8 mouse cellular contexts compared by ENCODE assay signal in genomic region chr10:78043406-78043836, GRCm38 (mm10). TPM values are rescaled to one million over a fixed set of nuclear protein-coding genes. Genes with fewer than 3 reads are reported as not detected.
A peak's percentile ranks its signal among the peaks of the same experiment; 100 is the strongest.
DNase-seq lines count a peak whose midpoint lies in the region; ATAC-seq lines count a peak whose summit lies in the region.

Aire (minus strand) TSS chr10:78043610.

- peak within 1 kb of the TSS; percentile 32 for H3K4me3 ChIP-seq in hindbrain, embryonic 15.5 days
- peak within 1 kb of the TSS; percentile 82 for H3K4me3 ChIP-seq in megakaryocyte, embryonic 14.5 days (replicated peaks)

- H3K27me3 ChIP-seq in hindbrain, embryonic 15.5 days: no peaks in the 10 kb centered on the region
- H3K27me3 ChIP-seq in megakaryocyte, embryonic 14.5 days (replicated peaks): peaks cover 77% of the 10 kb centered on the region

- H3K27ac ChIP-seq in hindbrain, embryonic 15.5 days (replicated peaks): no peak within 1 kb of the TSS

- WGBS in hindbrain, embryonic 15.5 days: 2% methylated on average over 27 of the region's 27 CpGs

- intact Hi-C loops in left cerebral cortex, postnatal 14 days (cut with DNase I): no loop called here

- peak within 1 kb of the TSS; percentile 25; the same call in 1 of the 2 replicates for H3K9ac ChIP-seq in hindbrain, embryonic 15.5 days

- no peaks in the 10 kb centered on the region for H3K36me3 ChIP-seq in hindbrain, embryonic 15.5 days
- no peaks in the 10 kb centered on the region for H3K36me3 ChIP-seq in megakaryocyte, embryonic 14.5 days (replicated peaks; ENCODE audit: low read length)

- H3K4me1 ChIP-seq in hindbrain, embryonic 15.5 days (replicated peaks): peaks cover 8% of the 10 kb centered on the region
- H3K4me1 ChIP-seq in megakaryocyte, embryonic 14.5 days: peaks cover 9% of the 10 kb centered on the region

- peak within 1 kb of the TSS; percentile 56 for H3K4me2 ChIP-seq in hindbrain, embryonic 15.5 days

- peak; percentile 90 for ATAC-seq in frontal cortex, adult (ENCODE audit: low TSS enrichment)
- peak; percentile 75; the same call in 1 of the 2 replicates for ATAC-seq in hindbrain, embryonic 15.5 days (ENCODE audit: low FRiP score, low read depth)

- DNase-seq in adrenal gland, adult (ENCODE audit: inconsistent age in 2 of 2, low spot score in 1 of 2): peak; percentile 62 to 87
- DNase-seq in adrenal gland, adult 8-10 months: no peak
- DNase-seq in cerebellum, adult 9-10 months: peak; percentile 46
- peak; percentile 53 to 67 for DNase-seq in left cerebral cortex, postnatal 14 days (ENCODE audit: low spot score in 2 of 2)
- peak; percentile 57 for DNase-seq in right cerebral cortex, postnatal 4 days

- H3K9me3 ChIP-seq in hindbrain, embryonic 15.5 days: no peaks in the 10 kb centered on the region
- no peaks in the 10 kb centered on the region for H3K9me3 ChIP-seq in megakaryocyte, embryonic 14.5 days

RNA-seq across cellular contexts. Expression of gene Aire, which starts in this region (rescaled TPM):
- not detected for total RNA-seq in adrenal gland, adult 8-10 months (2022)
- 0.51 TPM in 1 of 2 replicates, not detected in the other for polyA plus RNA-seq in hindbrain, embryonic 15.5 days (2015; fragmentation: Nextera tagmentation; extraction: Ambion mirVana)
- under 1 TPM in 1 of 2 experiments, not detected in 1; 0.27 TPM for total RNA-seq in left cerebral cortex, postnatal 14 days (2021)
- polyA plus RNA-seq in megakaryocyte, embryonic 14.5 days (2012; ENCODE audit: insufficient read depth, low replicate concordance): not detected in 2 replicates

Comparison
In these comparisons a context has a peak if more than half of its experiments do, and no peak if none do; other contexts are left out.
1. Peak in ATAC-seq, H3K4me3 ChIP-seq, H3K9ac ChIP-seq and H3K4me2 ChIP-seq in hindbrain, embryonic 15.5 days; RNA of the gene not detected or under 1 TPM.
2. Peak in DNase-seq in left cerebral cortex, postnatal 14 days; RNA of the gene not detected or under 1 TPM.